Mouse (Mus musculus): ENCODE measurements at regions not wholly inside any gene's neighbourhood (a gene's known extent, or its start where the extent isn't known, plus 50 kb on each side); places are given as distances from the start of the nearest gene placed in this dataset.
A peak's percentile ranks its signal among the peaks of the same experiment; 100 is the strongest.

DNA sequence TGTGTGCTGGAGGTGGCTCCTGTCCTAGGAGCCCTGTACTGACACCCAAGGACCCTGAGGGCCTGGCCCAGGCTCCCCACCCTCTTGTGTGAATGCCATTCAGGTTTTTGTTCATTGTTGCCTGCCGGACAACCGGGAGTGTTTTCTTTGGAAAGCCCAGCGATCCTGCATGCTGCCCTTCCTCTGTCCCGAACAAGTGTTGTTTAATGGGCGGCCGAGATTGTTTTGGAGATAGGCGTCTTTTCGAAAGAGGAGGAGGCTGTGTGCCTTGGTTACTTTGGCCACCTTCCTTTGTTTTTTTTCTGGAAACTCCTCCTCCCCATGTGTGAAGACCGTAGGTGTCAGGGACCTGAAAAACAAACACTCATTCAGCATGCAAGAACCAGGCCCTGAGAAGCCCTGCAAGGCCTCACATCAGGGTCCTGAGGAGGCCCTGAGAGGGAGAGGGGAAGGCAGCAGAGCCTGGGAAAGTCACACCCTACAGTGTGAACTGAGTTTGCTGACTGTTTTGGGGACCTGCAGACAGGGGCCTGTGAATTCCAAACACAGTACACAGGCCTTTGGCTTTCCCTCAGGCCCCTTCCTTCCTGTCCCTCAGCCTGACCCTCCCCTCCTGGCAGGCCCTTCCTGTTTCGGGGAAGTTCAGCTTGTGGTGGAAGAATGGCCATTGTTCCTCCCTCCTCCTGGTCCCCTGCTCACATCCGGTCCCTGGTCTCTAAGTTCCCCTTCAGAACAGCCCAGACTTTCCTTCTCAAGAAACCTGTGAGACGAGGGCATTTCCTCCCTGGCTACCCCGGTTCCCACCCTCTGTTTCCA lies 140.1 kb downstream of the Tomm20 start:
- 51% methylated on average over 13 of the region's 13 CpGs for WGBS
- DNase-seq (ENCODE audit: low spot score) (no peak), ATAC-seq (ENCODE audit: low FRiP score) (no peak)
- peak overlapping the region; percentile 26; the same call in 1 of the 2 replicates for H3K27ac ChIP-seq
- H3K36me3 ChIP-seq (replicated peaks; ENCODE audit: control insufficient read depth, insufficient read depth), result no peaks in the 10 kb centered on the region
- H3K4me3 ChIP-seq (replicated peaks; ENCODE audit: low read length), result no peak overlapping the region
- H3K4me2 ChIP-seq (replicated peaks), result no peak overlapping the region
- no peaks in the 10 kb centered on the region for H3K27me3 ChIP-seq (ENCODE audit: control insufficient read depth, insufficient read depth, low read length)
- H3K9me3 ChIP-seq (ENCODE audit: control insufficient read depth, low read length), result no peaks in the 10 kb centered on the region
- H3K9ac ChIP-seq, result no peak overlapping the region
- no peaks in the 10 kb centered on the region for H3K4me1 ChIP-seq (replicated peaks; ENCODE audit: control insufficient read depth, insufficient read depth, low read length)

DNA sequence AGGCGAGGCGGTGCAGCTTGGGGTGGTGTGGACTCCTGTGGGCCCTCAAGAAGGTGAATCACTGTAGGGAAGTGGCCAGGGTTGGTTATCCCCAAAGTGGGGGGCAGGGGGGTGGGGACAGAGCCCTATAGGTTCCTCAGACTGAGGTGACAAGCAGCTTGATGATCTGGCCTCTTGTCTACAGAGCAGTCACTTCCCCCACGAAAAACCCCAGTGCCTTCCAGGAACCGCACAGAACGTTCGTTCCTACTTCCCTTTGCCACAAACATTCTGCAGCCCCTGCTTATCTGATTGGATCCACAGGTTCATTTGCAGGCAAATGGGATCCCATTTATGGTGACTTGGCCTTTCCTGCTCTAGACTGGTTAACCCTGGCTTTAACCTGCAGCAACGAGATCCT lies 141.5 kb downstream of the Tomm20 start:
- no peaks in the 10 kb centered on the region for H3K36me3 ChIP-seq (replicated peaks; ENCODE audit: control insufficient read depth, insufficient read depth)
- H3K4me2 ChIP-seq (replicated peaks), result no peak overlapping the region
- ATAC-seq (ENCODE audit: low FRiP score) (no peak), DNase-seq (ENCODE audit: low spot score) (no peak)
- no peaks in the 10 kb centered on the region for H3K9me3 ChIP-seq (ENCODE audit: control insufficient read depth, low read length)
- H3K27me3 ChIP-seq (ENCODE audit: control insufficient read depth, insufficient read depth, low read length), result no peaks in the 10 kb centered on the region
- no peak overlapping the region for H3K4me3 ChIP-seq (replicated peaks; ENCODE audit: low read length)
- no peak overlapping the region for H3K27ac ChIP-seq
- H3K9ac ChIP-seq, result no peak overlapping the region
- no peaks in the 10 kb centered on the region for H3K4me1 ChIP-seq (replicated peaks; ENCODE audit: control insufficient read depth, insufficient read depth, low read length)
- WGBS, result 91% methylated on average over 7 of the region's 7 CpGs

- H3K4me1 ChIP-seq (replicated peaks; ENCODE audit: control insufficient read depth, insufficient read depth, low read length), result no peaks in the 10 kb centered on the region
- no peak overlapping the region for H3K27ac ChIP-seq
- no peak for DNase-seq (ENCODE audit: low spot score)
- H3K4me2 ChIP-seq (replicated peaks), result no peak overlapping the region
- H3K36me3 ChIP-seq (replicated peaks; ENCODE audit: control insufficient read depth, insufficient read depth), result no peaks in the 10 kb centered on the region
- WGBS, result 87% methylated on average over 4 of the region's 4 CpGs
- no peaks in the 10 kb centered on the region for H3K9me3 ChIP-seq (ENCODE audit: control insufficient read depth, low read length)
- no peak overlapping the region for H3K9ac ChIP-seq
- H3K4me3 ChIP-seq (replicated peaks; ENCODE audit: low read length), result no peak overlapping the region
- no peak for ATAC-seq (ENCODE audit: low FRiP score)
- H3K27me3 ChIP-seq (ENCODE audit: control insufficient read depth, insufficient read depth, low read length), result no peaks in the 10 kb centered on the region
Measured at GRCm38 (mm10) chr8:126802641-126803040, 143.0 kb downstream of the Tomm20 start.

- DNase-seq (ENCODE audit: low spot score) (no peak), ATAC-seq (ENCODE audit: low FRiP score) (no peak)
- H3K4me2 ChIP-seq (replicated peaks), result no peak overlapping the region
- H3K36me3 ChIP-seq (replicated peaks; ENCODE audit: control insufficient read depth, insufficient read depth), result no peaks in the 10 kb centered on the region
- no peaks in the 10 kb centered on the region for H3K27me3 ChIP-seq (ENCODE audit: control insufficient read depth, insufficient read depth, low read length)
- no peak overlapping the region for H3K4me3 ChIP-seq (replicated peaks; ENCODE audit: low read length)
- no peaks in the 10 kb centered on the region for H3K4me1 ChIP-seq (replicated peaks; ENCODE audit: control insufficient read depth, insufficient read depth, low read length)
- WGBS, result 62% methylated on average over 6 of the region's 6 CpGs
- H3K9ac ChIP-seq, result no peak overlapping the region
- no peaks in the 10 kb centered on the region for H3K9me3 ChIP-seq (ENCODE audit: control insufficient read depth, low read length)
- H3K27ac ChIP-seq, result no peak overlapping the region
Measured at GRCm38 (mm10) chr8:126800976-126801375, 144.7 kb downstream of the Tomm20 start.

DNA sequence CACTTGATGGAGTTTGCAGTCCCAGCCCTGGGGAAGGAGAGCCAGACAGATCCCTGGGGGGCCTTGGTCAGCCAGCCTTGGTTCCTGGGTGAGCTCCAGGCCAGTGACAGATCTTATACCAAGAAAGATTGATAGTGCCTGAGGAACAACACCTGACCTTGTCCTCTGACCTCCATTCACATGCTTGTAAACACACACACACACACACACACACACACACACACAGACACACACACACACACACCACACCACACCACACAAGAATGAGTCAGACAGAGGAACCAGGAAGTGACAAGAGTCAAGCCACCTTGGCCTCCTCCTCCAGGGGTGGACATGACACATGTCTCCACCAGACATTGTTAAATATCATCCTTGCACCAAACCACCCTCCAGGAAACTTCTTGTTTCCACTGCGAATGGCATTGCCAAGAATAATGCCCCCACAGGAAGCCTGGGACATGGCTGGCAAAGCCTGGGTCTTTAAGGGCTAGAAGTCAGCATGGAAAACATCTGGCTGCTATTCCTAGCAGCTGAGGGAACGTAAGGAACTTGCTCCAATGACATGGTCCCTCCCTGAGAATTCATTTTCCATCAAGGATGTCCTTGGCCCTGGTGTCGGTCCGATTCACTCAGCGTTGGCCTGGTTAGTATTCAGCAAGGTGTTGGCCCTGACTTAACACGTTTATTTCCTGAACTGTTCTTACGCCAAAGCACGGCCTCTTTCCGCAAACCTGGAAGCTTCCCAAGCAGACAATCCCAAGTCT lies 147.9 kb downstream of the Tomm20 start:
- Histone ChIP-seq H3K4me2 (replicated peaks) (no peak overlapping the region), H3K27ac (no peak overlapping the region), H3K36me3 (replicated peaks; ENCODE audit: control insufficient read depth, insufficient read depth) (no peaks in the 10 kb centered on the region), H3K4me3 (replicated peaks; ENCODE audit: low read length) (no peak overlapping the region), H3K4me1 (replicated peaks; ENCODE audit: control insufficient read depth, insufficient read depth, low read length) (no peaks in the 10 kb centered on the region), H3K27me3 (ENCODE audit: control insufficient read depth, insufficient read depth, low read length) (no peaks in the 10 kb centered on the region), H3K9ac (no peak overlapping the region), H3K9me3 (ENCODE audit: control insufficient read depth, low read length) (no peaks in the 10 kb centered on the region)
- 83% methylated on average over 9 of the region's 9 CpGs for WGBS
- no peak for DNase-seq (ENCODE audit: low spot score)
- ATAC-seq (ENCODE audit: low FRiP score), result no peak

DNA sequence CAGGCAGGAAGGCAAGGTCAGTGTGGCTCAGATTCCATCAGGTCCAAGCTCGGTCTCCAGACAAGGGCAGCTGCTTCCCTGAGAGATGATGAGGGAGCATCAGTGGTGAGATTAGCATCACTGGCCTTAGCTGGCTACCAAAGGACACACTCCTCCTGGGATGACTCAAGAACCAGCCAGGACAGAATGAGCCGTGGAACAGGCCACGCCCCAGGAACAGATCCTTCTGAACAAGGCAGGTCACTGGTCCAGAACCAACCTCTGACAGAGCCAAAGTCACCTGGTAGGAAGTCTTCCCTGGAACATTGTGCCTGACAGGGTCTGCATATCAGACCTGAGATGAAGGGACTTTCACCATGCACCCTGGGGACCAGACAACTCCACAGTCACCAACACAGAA lies 152.0 kb downstream of the Tomm20 start:
- Histone ChIP-seq H3K9ac (no peak overlapping the region), H3K4me3 (replicated peaks; ENCODE audit: low read length) (no peak overlapping the region), H3K9me3 (ENCODE audit: control insufficient read depth, low read length) (no peaks in the 10 kb centered on the region), H3K27me3 (ENCODE audit: control insufficient read depth, insufficient read depth, low read length) (no peaks in the 10 kb centered on the region), H3K36me3 (replicated peaks; ENCODE audit: control insufficient read depth, insufficient read depth) (no peaks in the 10 kb centered on the region), H3K27ac (no peak overlapping the region), H3K4me1 (replicated peaks; ENCODE audit: control insufficient read depth, insufficient read depth, low read length) (no peaks in the 10 kb centered on the region; the same call in 1 of the 2 replicates), H3K4me2 (replicated peaks) (no peak overlapping the region)
- ATAC-seq (ENCODE audit: low FRiP score) (no peak), DNase-seq (ENCODE audit: low spot score) (no peak)
- 77% methylated on average over 3 of the region's 3 CpGs for WGBS

GRCm38 (mm10) chr8:126791069-126791468 lies 154.6 kb downstream of the Tomm20 start:
- H3K4me2 ChIP-seq (replicated peaks), result no peak overlapping the region
- no peaks in the 10 kb centered on the region for H3K9me3 ChIP-seq (ENCODE audit: control insufficient read depth, low read length)
- no peaks in the 10 kb centered on the region for H3K27me3 ChIP-seq (ENCODE audit: control insufficient read depth, insufficient read depth, low read length)
- no peak for ATAC-seq (ENCODE audit: low FRiP score)
- no peak for DNase-seq (ENCODE audit: low spot score)
- H3K4me3 ChIP-seq (replicated peaks; ENCODE audit: low read length), result no peak overlapping the region
- no peaks in the 10 kb centered on the region for H3K36me3 ChIP-seq (replicated peaks; ENCODE audit: control insufficient read depth, insufficient read depth)
- 81% methylated on average over 4 of the region's 4 CpGs for WGBS
- H3K27ac ChIP-seq, result no peak overlapping the region
- H3K4me1 ChIP-seq (replicated peaks; ENCODE audit: control insufficient read depth, insufficient read depth, low read length), result no peaks in the 10 kb centered on the region; the same call in 1 of the 2 replicates
- no peak overlapping the region for H3K9ac ChIP-seq

DNA sequence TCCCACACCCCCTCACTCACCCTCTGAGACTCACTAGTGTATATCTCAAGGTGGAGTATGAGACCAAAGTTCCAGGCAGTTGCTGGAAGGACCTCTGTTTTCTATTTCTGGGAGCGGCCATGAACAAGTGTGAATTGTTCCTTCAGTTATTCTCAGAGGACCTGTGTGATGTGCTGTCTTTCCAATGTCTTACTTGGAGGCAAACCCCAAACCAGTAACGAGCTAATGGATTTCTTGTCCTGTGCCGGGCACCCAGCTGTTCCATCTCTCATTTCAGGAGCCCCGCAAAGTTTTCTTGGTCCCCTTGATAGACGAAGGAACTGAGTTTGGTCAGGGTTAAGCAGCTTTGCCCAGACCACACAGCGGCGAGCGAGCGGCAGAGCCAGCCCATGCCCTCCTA lies 155.4 kb downstream of the Tomm20 start:
- 86% methylated on average over 9 of the region's 9 CpGs for WGBS
- Histone ChIP-seq H3K27me3 (ENCODE audit: control insufficient read depth, insufficient read depth, low read length) (no peaks in the 10 kb centered on the region), H3K4me2 (replicated peaks) (no peak overlapping the region), H3K4me1 (replicated peaks; ENCODE audit: control insufficient read depth, insufficient read depth, low read length) (no peaks in the 10 kb centered on the region; the same call in 1 of the 2 replicates), H3K4me3 (replicated peaks; ENCODE audit: low read length) (no peak overlapping the region), H3K9me3 (ENCODE audit: control insufficient read depth, low read length) (no peaks in the 10 kb centered on the region), H3K36me3 (replicated peaks; ENCODE audit: control insufficient read depth, insufficient read depth) (no peaks in the 10 kb centered on the region), H3K9ac (no peak overlapping the region), H3K27ac (no peak overlapping the region)
- no peak for DNase-seq (ENCODE audit: low spot score)
- no peak for ATAC-seq (ENCODE audit: low FRiP score)

DNA sequence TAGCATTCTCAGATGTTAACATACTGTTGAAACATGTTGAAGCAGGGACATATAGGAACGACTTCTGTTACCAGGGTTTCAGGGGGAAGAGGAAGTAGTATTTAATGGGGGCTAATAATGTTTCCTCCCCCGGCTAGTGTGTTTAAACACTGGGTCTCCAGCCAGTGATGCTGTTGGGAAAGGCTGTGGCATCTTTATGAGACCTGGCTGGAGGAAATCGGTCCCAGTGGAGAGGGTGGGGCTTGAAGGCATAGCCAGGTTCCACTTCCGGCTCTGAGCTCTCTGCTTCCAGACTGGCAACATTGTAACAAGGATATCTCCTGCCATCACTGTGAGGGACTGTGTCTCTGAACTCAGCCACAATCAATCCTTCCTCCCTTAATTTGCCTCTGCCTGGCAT lies 156.6 kb downstream of the Tomm20 start:
- Histone ChIP-seq H3K4me2 (replicated peaks) (no peak overlapping the region), H3K36me3 (replicated peaks; ENCODE audit: control insufficient read depth, insufficient read depth) (no peaks in the 10 kb centered on the region), H3K4me3 (replicated peaks; ENCODE audit: low read length) (no peak overlapping the region), H3K27ac (0 out of 2 replicates have a peak overlapping the region, but pooled peaks have one; percentile 26), H3K4me1 (replicated peaks; ENCODE audit: control insufficient read depth, insufficient read depth, low read length) (no peaks in the 10 kb centered on the region; the same call in 1 of the 2 replicates), H3K9me3 (ENCODE audit: control insufficient read depth, low read length) (no peaks in the 10 kb centered on the region), H3K9ac (no peak overlapping the region), H3K27me3 (ENCODE audit: control insufficient read depth, insufficient read depth, low read length) (no peaks in the 10 kb centered on the region)
- no peak for DNase-seq (ENCODE audit: low spot score)
- WGBS, result 70% methylated on average over 4 of the region's 4 CpGs
- no peak for ATAC-seq (ENCODE audit: low FRiP score)

Data from hindbrain, embryonic 14.5 days (tissue).